Mouse (Mus musculus): ENCODE measurements around the gene Tmem106c.

Tmem106c gene

DNA sequence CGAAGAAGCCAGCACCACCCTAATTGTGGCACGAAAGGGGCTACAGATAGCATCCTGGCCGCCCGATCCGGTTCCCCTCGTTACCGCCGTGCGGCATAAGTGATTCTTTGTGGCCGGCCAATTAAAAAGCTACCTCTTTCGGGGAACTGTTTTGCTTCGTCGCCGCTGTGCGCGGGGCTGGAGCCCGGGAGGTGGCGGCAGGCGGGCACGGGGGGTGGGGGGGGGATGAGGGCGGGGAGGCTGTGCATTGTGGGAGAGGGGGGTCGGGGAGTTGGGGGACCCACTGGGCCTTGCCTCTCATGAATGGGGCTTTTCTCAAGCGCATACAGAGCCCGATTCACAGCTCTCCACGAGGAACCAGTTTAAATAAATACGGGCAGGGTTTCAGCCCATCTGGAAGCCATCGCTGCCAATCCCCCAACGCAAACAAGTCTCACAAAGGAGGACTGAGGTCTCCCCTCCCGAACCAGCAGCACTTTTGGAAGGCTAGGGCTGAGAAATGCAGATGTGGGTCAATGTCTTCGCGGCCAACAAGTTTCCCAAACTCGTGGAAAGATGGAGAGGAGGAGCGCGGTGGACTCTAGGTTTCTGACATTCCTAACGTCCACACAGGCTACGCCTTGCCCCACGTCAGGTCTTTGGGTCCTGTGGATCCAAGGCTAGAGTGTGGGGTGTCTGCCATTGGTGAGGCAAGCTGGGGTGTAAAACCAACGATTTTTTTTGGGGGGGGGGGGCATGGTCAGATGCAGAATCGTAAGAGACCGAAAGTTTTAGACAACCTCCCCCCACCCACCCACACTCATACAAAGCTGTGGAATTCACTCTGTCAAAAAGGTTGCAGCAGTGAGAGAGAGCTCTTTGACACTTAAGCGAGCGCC lies 38.4 kb downstream of the Tmem106c start:
- DNase-seq: no peak

DNA sequence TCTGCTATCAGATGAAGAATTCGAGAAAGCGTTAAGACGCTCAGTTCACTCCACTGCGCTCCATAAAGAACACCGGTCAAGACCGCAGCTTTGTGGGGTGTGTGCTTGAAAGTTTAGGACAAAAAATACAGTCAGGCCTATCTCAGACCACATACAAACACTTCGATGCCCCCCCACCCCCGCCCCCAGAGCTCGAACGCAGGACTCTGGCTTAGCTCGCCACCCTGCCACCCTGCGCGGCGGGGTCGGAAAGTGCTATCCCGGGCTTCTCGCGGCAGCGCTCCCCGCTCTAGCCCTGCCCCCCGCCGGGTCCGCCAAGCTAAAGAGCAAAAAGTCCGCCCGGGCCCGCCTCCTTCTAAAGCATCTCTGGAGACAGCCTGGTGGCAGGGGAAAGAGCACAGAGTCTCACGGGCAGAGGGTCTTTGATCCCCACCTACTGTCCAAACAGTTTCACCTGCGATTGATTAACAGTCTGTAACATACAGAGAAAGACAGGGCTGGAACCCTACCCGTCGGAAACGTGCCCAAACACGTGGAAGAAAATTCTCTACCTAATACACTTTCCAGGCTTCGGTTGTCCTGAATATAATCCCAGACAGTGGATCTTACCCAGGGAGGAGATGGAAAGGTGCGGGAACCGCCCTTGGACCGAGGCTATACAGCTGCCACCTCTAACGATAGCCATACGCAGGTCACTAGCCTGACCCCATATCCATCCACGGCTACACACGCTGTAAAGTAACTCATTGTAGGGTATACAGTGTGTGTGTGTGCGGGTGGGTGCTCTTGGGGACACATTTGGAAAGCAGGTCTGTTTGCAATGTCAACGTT lies 39.2 kb downstream of the Tmem106c start:
- DNase-seq: no peak

- DNase-seq: no peak
Measured at GRCm38 (mm10) chr15:98003822-98004739, 40.1 kb downstream of the Tmem106c start, which contains the start of gene Col2a1. TSS of gene Col2a1 (minus strand) at chr15:98004695.

DNA sequence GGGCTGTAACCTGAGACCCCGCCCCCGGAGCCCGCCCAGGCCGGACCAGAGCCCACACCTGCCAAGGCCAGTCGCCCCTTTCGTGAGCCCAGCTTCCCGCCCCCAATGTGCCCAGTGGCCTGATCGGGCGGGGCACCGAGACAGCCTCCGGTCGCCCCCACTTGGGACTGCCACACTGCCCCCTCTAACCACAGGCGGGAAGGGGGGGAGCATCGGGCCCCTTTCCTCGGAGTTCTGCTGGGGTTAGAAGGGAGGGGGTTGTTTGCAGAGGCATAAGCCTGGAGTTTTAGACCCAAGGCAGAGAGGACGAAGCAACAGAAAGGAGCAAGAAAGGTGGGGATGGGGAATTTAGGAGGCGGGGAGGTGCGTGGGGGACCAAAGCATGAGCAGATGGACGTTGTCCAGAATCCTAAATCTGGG lies 40.8 kb downstream of the Tmem106c start:
- no peak for DNase-seq

- no peak for DNase-seq
Measured at GRCm38 (mm10) chr15:98005181-98005580, 41.2 kb downstream of the Tmem106c start.

GRCm38 (mm10) chr15:98012810-98013209 lies 48.8 kb downstream of the Tmem106c start:
- DNase-seq: no peak

- DNase-seq: no peak
Measured at GRCm38 (mm10) chr15:98017925-98018324, 53.9 kb downstream of the Tmem106c start.

DNA sequence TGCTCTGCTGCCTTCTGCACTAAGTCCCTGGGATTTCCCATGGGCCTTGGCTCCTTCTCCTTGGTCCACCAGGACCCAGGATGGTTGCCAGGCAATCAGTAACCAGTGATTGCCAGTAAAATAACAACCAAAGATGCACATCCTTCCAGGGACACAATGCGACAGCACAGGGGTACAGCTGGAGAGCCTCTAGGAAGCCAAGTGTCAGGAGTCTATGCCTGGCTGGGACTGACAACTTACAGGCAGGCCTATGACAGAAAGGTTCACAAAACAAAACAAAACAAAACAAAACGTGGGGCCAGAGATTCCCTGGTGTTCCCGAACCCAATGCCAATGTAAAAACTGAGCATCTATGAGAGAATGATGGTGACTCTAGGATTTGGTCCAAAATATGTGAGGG lies 55.0 kb downstream of the Tmem106c start:
- DNase-seq: no peak

Data from right cerebral cortex, postnatal 4 days (tissue).